Mouse (Mus musculus) CH12.LX (cell line): ENCODE data around the gene Sat1. TPM values are rescaled to one million over a fixed set of nuclear protein-coding genes. Genes with fewer than 3 reads are reported as not detected.

Source experiments
- DNase-seq: peaks from one replicate; pipeline ENCODE4 v3.0.0-alpha.2; 2013; ENCODE audit errors: extremely low read depth
- H3K27ac ChIP-seq: 2 replicates; pipeline ENCODE4 v1.5.1; 2012; ENCODE audit warnings: low read depth, mild to moderate bottlenecking, control low read depth, moderate library complexity; ENCODE audit not compliant: insufficient read depth
- H3K27me3 ChIP-seq: replicated peaks from 2 replicates; pipeline ENCODE3; 2012; ENCODE audit warnings: inconsistent platforms
- H3K36me3 ChIP-seq, 2 experiments: replicated peaks in 1 of 2; 2 replicates each; pipeline versions ENCODE3 to v1.6.1; 2012; ENCODE audit warnings: inconsistent platforms in 1 of 2, low read length in 1 of 2, mild to moderate bottlenecking in 1 of 2, mixed read lengths in 1 of 2, moderate library complexity in 1 of 2; ENCODE audit not compliant: control insufficient read depth in 1 of 2, insufficient read depth in 1 of 2
- H3K4me1 ChIP-seq, 2 experiments: 2 replicates each; pipeline ENCODE4 v1.6.1; 2012; ENCODE audit warnings: inconsistent platforms in 1 of 2, moderate library complexity in 1 of 2; ENCODE audit not compliant: insufficient read depth in 2 of 2, control insufficient read depth in 1 of 2
- H3K4me2 ChIP-seq: 2 replicates; pipeline ENCODE4 v1.6.1; 2012; ENCODE audit warnings: low read depth, mild to moderate bottlenecking, control low read depth; ENCODE audit not compliant: poor library complexity, insufficient read depth, severe bottlenecking
- H3K4me3 ChIP-seq, 3 experiments: fragments of 150-350 bp in 1 of 3; sonication (generic) in 1 of 3; replicated peaks in 1 of 3; 2 replicates each; pipeline versions ENCODE3 to v1.5.1; 2011 to 2012; ENCODE audit warnings: low read depth in 2 of 3, low read length in 2 of 3, mild to moderate bottlenecking in 2 of 3, moderate library complexity in 2 of 3, control low read depth in 1 of 3, improper control_type of control experiment in 1 of 3, inconsistent platforms in 1 of 3, mixed read lengths in 1 of 3; ENCODE audit not compliant: poor library complexity in 1 of 3
- H3K79me2 ChIP-seq: replicated peaks from 2 replicates; pipeline ENCODE4 v1.6.1; 2012; ENCODE audit warnings: mild to moderate bottlenecking, moderate library complexity; ENCODE audit not compliant: control insufficient read depth, poor library complexity, insufficient read depth, severe bottlenecking; ENCODE audit errors: extremely low read depth
- H3K9ac ChIP-seq: 2 replicates; pipeline ENCODE4 v1.6.1; 2012; ENCODE audit warnings: low read depth, mild to moderate bottlenecking, control low read depth, moderate library complexity; ENCODE audit not compliant: insufficient read depth
- H3K9me3 ChIP-seq: replicated peaks from 2 replicates; pipeline ENCODE3; 2012; ENCODE audit warnings: low read length, inconsistent platforms, mixed read lengths
- CHD1 ChIP-seq: IDR thresholded peaks from 2 replicates; pipeline ENCODE4 v1.6.1; 2012; ENCODE audit warnings: low read depth, low read length, improper control_type of control experiment, inconsistent platforms
- CHD2 ChIP-seq: IDR thresholded peaks from 2 replicates; pipeline ENCODE4 v1.6.1; 2011; ENCODE audit warnings: low read length, improper control_type of control experiment
- CTCF ChIP-seq, 2 experiments: IDR thresholded peaks in 1 of 2; conservative IDR thresholded peaks in 1 of 2; 2 replicates each; pipeline ENCODE4 v1.5.1; 2011 to 2012; ENCODE audit warnings: low read depth in 2 of 2, low read length in 2 of 2, improper control_type of control experiment in 1 of 2, inconsistent platforms in 1 of 2, mild to moderate bottlenecking in 1 of 2, moderate library complexity in 1 of 2
- E2F4 ChIP-seq: IDR thresholded peaks from 2 replicates; pipeline ENCODE4 v1.6.1; 2011; ENCODE audit warnings: low read depth, low read length, improper control_type of control experiment; ENCODE audit not compliant: insufficient replicate concordance
- ELF1 ChIP-seq: IDR thresholded peaks from 2 replicates; pipeline ENCODE4 v1.6.1; 2014; ENCODE audit warnings: low read depth, mild to moderate bottlenecking, inconsistent platforms, low read length, improper control_type of control experiment
- EP300 ChIP-seq: IDR thresholded peaks from 2 replicates; pipeline ENCODE4 v1.6.1; 2011; ENCODE audit warnings: low read length, improper control_type of control experiment
- GABPA ChIP-seq: IDR thresholded peaks from 2 replicates; pipeline ENCODE4 v1.6.1; 2012; ENCODE audit warnings: low read depth, low read length, improper control_type of control experiment, inconsistent platforms; ENCODE audit not compliant: insufficient replicate concordance
- IRF4 ChIP-seq: IDR thresholded peaks from 2 replicates; pipeline ENCODE4 v1.6.1; 2014; ENCODE audit warnings: low read depth, mild to moderate bottlenecking, inconsistent platforms, low read length, improper control_type of control experiment
- JUND ChIP-seq: conservative IDR thresholded peaks from 2 replicates; pipeline ENCODE4 v1.6.1; 2011; ENCODE audit warnings: low read depth, low read length, improper control_type of control experiment
- KAT2A ChIP-seq: IDR thresholded peaks from 2 replicates; pipeline ENCODE4 v1.6.1; 2012; ENCODE audit warnings: low read length, improper control_type of control experiment, inconsistent platforms; ENCODE audit not compliant: insufficient replicate concordance
- MAFK ChIP-seq: IDR thresholded peaks from 2 replicates; pipeline ENCODE4 v1.6.1; 2011; ENCODE audit warnings: low read length, improper control_type of control experiment; ENCODE audit not compliant: insufficient replicate concordance
- MAZ ChIP-seq: IDR thresholded peaks from 2 replicates; pipeline ENCODE4 v1.6.1; 2012; ENCODE audit warnings: low read depth, mild to moderate bottlenecking, inconsistent platforms, low read length, improper control_type of control experiment, moderate library complexity
- MEF2A ChIP-seq: IDR thresholded peaks from 2 replicates; pipeline ENCODE4 v1.6.1; 2014; ENCODE audit warnings: low read depth, mild to moderate bottlenecking, inconsistent platforms, low read length, improper control_type of control experiment, borderline replicate concordance
- MXI1 ChIP-seq: IDR thresholded peaks from 2 replicates; pipeline ENCODE4 v1.6.1; 2011; ENCODE audit warnings: mild to moderate bottlenecking, low read depth, low read length, improper control_type of control experiment
- NELFE ChIP-seq: IDR thresholded peaks from 2 replicates; pipeline ENCODE4 v1.6.1; 2011; ENCODE audit warnings: low read depth, low read length, improper control_type of control experiment
- RAD21 ChIP-seq: IDR thresholded peaks from 2 replicates; pipeline ENCODE4 v1.6.1; 2011; ENCODE audit warnings: low read depth, mild to moderate bottlenecking, low read length, improper control_type of control experiment, moderate library complexity
- RCOR1 ChIP-seq: conservative IDR thresholded peaks from 2 replicates; pipeline ENCODE4 v1.6.1; 2012; ENCODE audit warnings: low read depth, mild to moderate bottlenecking, inconsistent platforms, low read length, improper control_type of control experiment
- SIN3A ChIP-seq: IDR thresholded peaks from 2 replicates; pipeline ENCODE4 v1.6.1; 2012; ENCODE audit warnings: low read length, improper control_type of control experiment, inconsistent platforms
- SMC3 ChIP-seq: IDR thresholded peaks from 2 replicates; pipeline ENCODE4 v1.6.1; 2011; ENCODE audit warnings: low read depth, low read length, improper control_type of control experiment
- TBP ChIP-seq: conservative IDR thresholded peaks from 2 replicates; pipeline ENCODE4 v1.6.1; 2011; ENCODE audit warnings: low read depth, low read length, improper control_type of control experiment
- TCF12 ChIP-seq: IDR thresholded peaks from 2 replicates; pipeline ENCODE4 v1.6.1; 2014; ENCODE audit warnings: low read depth, mild to moderate bottlenecking, inconsistent platforms, low read length, improper control_type of control experiment
- UBTF ChIP-seq: IDR thresholded peaks from 2 replicates; pipeline ENCODE4 v1.6.1; 2012; ENCODE audit warnings: low read depth, mild to moderate bottlenecking, inconsistent platforms, low read length, improper control_type of control experiment, moderate library complexity
- USF2 ChIP-seq: conservative IDR thresholded peaks from 2 replicates; pipeline ENCODE4 v1.6.1; 2011; ENCODE audit warnings: low read depth, low read length, improper control_type of control experiment
- ZC3H11A ChIP-seq: IDR thresholded peaks from 2 replicates; pipeline ENCODE4 v1.6.1; 2012; ENCODE audit warnings: low read depth, mild to moderate bottlenecking, inconsistent platforms, low read length, improper control_type of control experiment
- ZNF384 ChIP-seq: IDR thresholded peaks from 2 replicates; pipeline ENCODE4 v1.6.1; 2012; ENCODE audit warnings: low read depth, low read length, improper control_type of control experiment, inconsistent platforms
- dilution Hi-C: fragments of 300-500 bp; cut with MboI; formaldehyde crosslinking; loops from 2 replicates; pipeline ENCODE4 v1.14.3; 2020; ENCODE audit warnings: low sequenced_read_pairs; ENCODE audit not compliant: extremely low pct_unique_long_range_greater_than_20kb, extremely low pct_ligation_motif_present
- in situ Hi-C: fragments of 300-500 bp; cut with MboI; formaldehyde crosslinking; loops from 3 replicates; pipeline ENCODE4 v1.14.3; 2019; ENCODE audit warnings: low sequenced_read_pairs, low pct_ligation_motif_present, low pct_unique_long_range_greater_than_20kb, mixed read lengths
- polyA plus RNA-seq: library from polyadenylated mRNA; unstranded; fragments of >175 nt; gene quantifications from 2 replicates; pipeline ENCODE4 v1.2.1, GENCODE M21; 2012; ENCODE audit warnings: low read depth; ENCODE audit not compliant: insufficient read length
- total RNA-seq, 2 experiments: library from RNA; depleted of rRNA; stranded (reverse); fragments of 300-350 nt in 1 of 2; fragments of >200 nt in 1 of 2; gene quantifications; 2 replicates each; pipeline ENCODE4 v1.2.3; 2012 to 2014

Sat1 gene
- total and polyA plus RNA-seq, 3 experiments, result 58.3 to 112 (median 92.6) TPM

- H3K79me2 ChIP-seq, result no peaks in the 10 kb centered on the region
- no peaks in the 10 kb centered on the region for H3K27me3 ChIP-seq
- no peaks in the 10 kb centered on the region for H3K9me3 ChIP-seq
- no peak overlapping the region for H3K9ac ChIP-seq
- no peaks in the 10 kb centered on the region for H3K36me3 ChIP-seq
- no peak overlapping the region for H3K27ac ChIP-seq
- no peak for DNase-seq
- no peak for TF ChIP-seq ZNF384
- TF ChIP-seq GABPA, result no peak
- TF ChIP-seq EP300, result no peak
- no peak for TF ChIP-seq RAD21
- TF ChIP-seq ELF1, result no peak
- no peak for TF ChIP-seq UBTF
- no peak for TF ChIP-seq TCF12
- no peak for TF ChIP-seq SIN3A
- TF ChIP-seq ZC3H11A, result no peak
- no peak for TF ChIP-seq MAFK
- no peak for TF ChIP-seq CHD1
- TF ChIP-seq MXI1, result no peak
- no peak for TF ChIP-seq E2F4
- TF ChIP-seq MEF2A, result no peak
- TF ChIP-seq CTCF (conservative IDR thresholded peaks at IDR 0.05 in 1 of 2, IDR thresholded peaks at IDR 0.05 in 1 of 2; ENCODE audit: low read depth in 2 of 2, low read length in 2 of 2), result no peak
- no peak for TF ChIP-seq MAZ
- no peak for TF ChIP-seq CHD2
- H3K4me3 ChIP-seq, result no peak overlapping the region
- H3K4me1 ChIP-seq, result peaks cover 0 to 5% of the 10 kb centered on the region in 2 experiments; a peak in 1 of 4 replicates
- dilution Hi-C loops, result no loop called here
- no peak overlapping the region for H3K4me2 ChIP-seq
- in situ Hi-C loops, result no loop called here
Measured at GRCm38 (mm10) chrX:155256856-155257255, 40.6 kb upstream of the Sat1 start.

- DNase-seq, result no peak
- Histone ChIP-seq H3K4me3 (no peak overlapping the region), H3K4me1 (no peaks in the 10 kb centered on the region; a peak in 1 of 4 replicates), H3K4me2 (no peak overlapping the region), H3K27me3 (no peaks in the 10 kb centered on the region), H3K9ac (no peak overlapping the region)
- in situ Hi-C loops, result no loop called here
- peak; percentile 12; the same call in 1 of the 2 replicates for TF ChIP-seq IRF4
- no peak for TF ChIP-seq USF2
- no peak for TF ChIP-seq KAT2A
- no peak for TF ChIP-seq NELFE
- TF ChIP-seq ZNF384, result peak; percentile 64
- TF ChIP-seq TBP, result no peak
- TF ChIP-seq RCOR1, result no peak
- no peak for TF ChIP-seq SMC3
- no peak for TF ChIP-seq JUND
- TF ChIP-seq CHD2, result no peak
- TF ChIP-seq, all 38 proteins: peak for 2
- dilution Hi-C loops, result no loop called here
- Histone ChIP-seq H3K27ac (no peak overlapping the region), H3K9me3 (no peaks in the 10 kb centered on the region), H3K79me2 (peaks cover 10% of the 10 kb centered on the region), H3K36me3 (peaks cover 9 to 10% of the 10 kb centered on the region in 2 experiments)
Measured at GRCm38 (mm10) chrX:155218277-155218676, 2.0 kb upstream of the Sat1 start.
